Mouse (Mus musculus) CH12.LX (cell line): ENCODE measurements around the gene Kif1a. TPM values are rescaled to one million over a fixed set of nuclear protein-coding genes. Genes with fewer than 3 reads are reported as not detected.

Experiments
- DNase-seq: peaks from one replicate; pipeline ENCODE4 v3.0.0-alpha.2; 2013; ENCODE audit errors: extremely low read depth
- H3K27ac ChIP-seq: 2 replicates; pipeline ENCODE4 v1.5.1; 2012; ENCODE audit warnings: low read depth, mild to moderate bottlenecking, control low read depth, moderate library complexity; ENCODE audit not compliant: insufficient read depth
- H3K27me3 ChIP-seq: replicated peaks from 2 replicates; pipeline ENCODE3; 2012; ENCODE audit warnings: inconsistent platforms
- H3K36me3 ChIP-seq, 2 experiments: replicated peaks in 1 of 2; 2 replicates each; pipeline versions ENCODE3 to v1.6.1; 2012; ENCODE audit warnings: inconsistent platforms in 1 of 2, low read length in 1 of 2, mild to moderate bottlenecking in 1 of 2, mixed read lengths in 1 of 2, moderate library complexity in 1 of 2; ENCODE audit not compliant: control insufficient read depth in 1 of 2, insufficient read depth in 1 of 2
- H3K4me1 ChIP-seq, 2 experiments: 2 replicates each; pipeline ENCODE4 v1.6.1; 2012; ENCODE audit warnings: inconsistent platforms in 1 of 2, moderate library complexity in 1 of 2; ENCODE audit not compliant: insufficient read depth in 2 of 2, control insufficient read depth in 1 of 2
- H3K4me2 ChIP-seq: 2 replicates; pipeline ENCODE4 v1.6.1; 2012; ENCODE audit warnings: low read depth, mild to moderate bottlenecking, control low read depth; ENCODE audit not compliant: poor library complexity, insufficient read depth, severe bottlenecking
- H3K4me3 ChIP-seq, 3 experiments: fragments of 150-350 bp in 1 of 3; sonication (generic) in 1 of 3; replicated peaks in 1 of 3; 2 replicates each; pipeline versions ENCODE3 to v1.5.1; 2011 to 2012; ENCODE audit warnings: low read depth in 2 of 3, low read length in 2 of 3, mild to moderate bottlenecking in 2 of 3, moderate library complexity in 2 of 3, control low read depth in 1 of 3, improper control_type of control experiment in 1 of 3, inconsistent platforms in 1 of 3, mixed read lengths in 1 of 3; ENCODE audit not compliant: poor library complexity in 1 of 3
- H3K79me2 ChIP-seq: replicated peaks from 2 replicates; pipeline ENCODE4 v1.6.1; 2012; ENCODE audit warnings: mild to moderate bottlenecking, moderate library complexity; ENCODE audit not compliant: control insufficient read depth, poor library complexity, insufficient read depth, severe bottlenecking; ENCODE audit errors: extremely low read depth
- H3K9ac ChIP-seq: 2 replicates; pipeline ENCODE4 v1.6.1; 2012; ENCODE audit warnings: low read depth, mild to moderate bottlenecking, control low read depth, moderate library complexity; ENCODE audit not compliant: insufficient read depth
- H3K9me3 ChIP-seq: replicated peaks from 2 replicates; pipeline ENCODE3; 2012; ENCODE audit warnings: low read length, inconsistent platforms, mixed read lengths
- BHLHE40 ChIP-seq: IDR thresholded peaks from 2 replicates; pipeline ENCODE4 v1.6.1; 2011; ENCODE audit warnings: mild to moderate bottlenecking, low read depth, low read length, improper control_type of control experiment
- CHD1 ChIP-seq: IDR thresholded peaks from 2 replicates; pipeline ENCODE4 v1.6.1; 2012; ENCODE audit warnings: low read depth, low read length, improper control_type of control experiment, inconsistent platforms
- CTCF ChIP-seq, 2 experiments: IDR thresholded peaks in 1 of 2; conservative IDR thresholded peaks in 1 of 2; 2 replicates each; pipeline ENCODE4 v1.5.1; 2011 to 2012; ENCODE audit warnings: low read depth in 2 of 2, low read length in 2 of 2, improper control_type of control experiment in 1 of 2, inconsistent platforms in 1 of 2, mild to moderate bottlenecking in 1 of 2, moderate library complexity in 1 of 2
- EP300 ChIP-seq: IDR thresholded peaks from 2 replicates; pipeline ENCODE4 v1.6.1; 2011; ENCODE audit warnings: low read length, improper control_type of control experiment
- GABPA ChIP-seq: IDR thresholded peaks from 2 replicates; pipeline ENCODE4 v1.6.1; 2012; ENCODE audit warnings: low read depth, low read length, improper control_type of control experiment, inconsistent platforms; ENCODE audit not compliant: insufficient replicate concordance
- IRF4 ChIP-seq: IDR thresholded peaks from 2 replicates; pipeline ENCODE4 v1.6.1; 2014; ENCODE audit warnings: low read depth, mild to moderate bottlenecking, inconsistent platforms, low read length, improper control_type of control experiment
- KAT2A ChIP-seq: IDR thresholded peaks from 2 replicates; pipeline ENCODE4 v1.6.1; 2012; ENCODE audit warnings: low read length, improper control_type of control experiment, inconsistent platforms; ENCODE audit not compliant: insufficient replicate concordance
- MAFK ChIP-seq: IDR thresholded peaks from 2 replicates; pipeline ENCODE4 v1.6.1; 2011; ENCODE audit warnings: low read length, improper control_type of control experiment; ENCODE audit not compliant: insufficient replicate concordance
- MAX ChIP-seq: IDR thresholded peaks from 2 replicates; pipeline ENCODE4 v1.6.1; 2011; ENCODE audit warnings: low read length, improper control_type of control experiment
- MAZ ChIP-seq: IDR thresholded peaks from 2 replicates; pipeline ENCODE4 v1.6.1; 2012; ENCODE audit warnings: low read depth, mild to moderate bottlenecking, inconsistent platforms, low read length, improper control_type of control experiment, moderate library complexity
- MXI1 ChIP-seq: IDR thresholded peaks from 2 replicates; pipeline ENCODE4 v1.6.1; 2011; ENCODE audit warnings: mild to moderate bottlenecking, low read depth, low read length, improper control_type of control experiment
- POLR2AphosphoS2 ChIP-seq: IDR thresholded peaks from 2 replicates; pipeline ENCODE4 v1.6.1; 2011; ENCODE audit warnings: low read depth, low read length, improper control_type of control experiment
- RAD21 ChIP-seq: IDR thresholded peaks from 2 replicates; pipeline ENCODE4 v1.6.1; 2011; ENCODE audit warnings: low read depth, mild to moderate bottlenecking, low read length, improper control_type of control experiment, moderate library complexity
- SIN3A ChIP-seq: IDR thresholded peaks from 2 replicates; pipeline ENCODE4 v1.6.1; 2012; ENCODE audit warnings: low read length, improper control_type of control experiment, inconsistent platforms
- SMC3 ChIP-seq: IDR thresholded peaks from 2 replicates; pipeline ENCODE4 v1.6.1; 2011; ENCODE audit warnings: low read depth, low read length, improper control_type of control experiment
- UBTF ChIP-seq: IDR thresholded peaks from 2 replicates; pipeline ENCODE4 v1.6.1; 2012; ENCODE audit warnings: low read depth, mild to moderate bottlenecking, inconsistent platforms, low read length, improper control_type of control experiment, moderate library complexity
- USF1 ChIP-seq: IDR thresholded peaks from 2 replicates; pipeline ENCODE4 v1.6.1; 2014; ENCODE audit warnings: low read depth, mild to moderate bottlenecking, inconsistent platforms, low read length, improper control_type of control experiment
- ZNF384 ChIP-seq: IDR thresholded peaks from 2 replicates; pipeline ENCODE4 v1.6.1; 2012; ENCODE audit warnings: low read depth, low read length, improper control_type of control experiment, inconsistent platforms
- dilution Hi-C: fragments of 300-500 bp; cut with MboI; formaldehyde crosslinking; loops from 2 replicates; pipeline ENCODE4 v1.14.3; 2020; ENCODE audit warnings: low sequenced_read_pairs; ENCODE audit not compliant: extremely low pct_unique_long_range_greater_than_20kb, extremely low pct_ligation_motif_present
- in situ Hi-C: fragments of 300-500 bp; cut with MboI; formaldehyde crosslinking; loops from 3 replicates; pipeline ENCODE4 v1.14.3; 2019; ENCODE audit warnings: low sequenced_read_pairs, low pct_ligation_motif_present, low pct_unique_long_range_greater_than_20kb, mixed read lengths
- polyA plus RNA-seq: library from polyadenylated mRNA; unstranded; fragments of >175 nt; gene quantifications from 2 replicates; pipeline ENCODE4 v1.2.1, GENCODE M21; 2012; ENCODE audit warnings: low read depth; ENCODE audit not compliant: insufficient read length
- total RNA-seq, 2 experiments: library from RNA; depleted of rRNA; stranded (reverse); fragments of 300-350 nt in 1 of 2; fragments of >200 nt in 1 of 2; gene quantifications; 2 replicates each; pipeline ENCODE4 v1.2.3; 2012 to 2014

Gene Kif1a
- total and polyA plus RNA-seq, 3 experiments = 0.17 to 0.61 (median 0.17) TPM

DNA sequence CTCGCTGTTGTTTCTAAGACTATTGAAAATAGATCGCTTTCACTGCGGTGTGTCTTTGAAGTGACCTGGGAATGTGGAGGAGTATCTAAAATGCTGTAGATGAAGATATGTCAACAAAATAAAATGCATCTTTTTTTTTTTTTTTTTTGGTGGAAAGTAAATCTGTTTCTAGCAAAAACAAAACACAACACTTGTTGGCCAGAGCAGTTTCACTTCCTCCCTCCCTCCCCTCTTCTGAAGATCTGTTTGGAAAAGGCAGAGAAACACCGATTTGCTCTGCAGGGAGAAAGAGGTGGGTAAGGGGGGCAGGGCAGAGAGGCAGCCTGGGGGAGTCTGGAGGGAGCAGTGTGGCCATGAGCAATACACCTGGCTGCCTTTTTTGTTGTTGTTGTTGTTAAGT is 88.4 kb downstream of the Kif1a start:
- Histone ChIP-seq H3K4me2 (no peak overlapping the region), H3K27me3 (peaks cover 2% of the 10 kb centered on the region), H3K4me3 (no peak overlapping the region), H3K4me1 (peaks cover 23 to 62% of the 10 kb centered on the region in 2 experiments), H3K9ac (no peak overlapping the region), H3K9me3 (no peaks in the 10 kb centered on the region), H3K27ac (no peak overlapping the region), H3K79me2 (no peaks in the 10 kb centered on the region), H3K36me3 (no peaks in the 10 kb centered on the region)
- in situ Hi-C loops (loop anchor here (5.0 kb wide), 2 partner anchors 56 to 69 kb away; no protein-coding TSS in a partner anchor), dilution Hi-C loops (no loop called here)
- TF ChIP-seq SMC3 (no peak), UBTF (no peak), CHD1 (no peak), USF1 (no peak), EP300 (peak; percentile 48; the same call in 1 of the 2 replicates), MAFK (no peak), IRF4 (peak; percentile 70), ZNF384 (peak; percentile 76)
- no peak for DNase-seq

DNA sequence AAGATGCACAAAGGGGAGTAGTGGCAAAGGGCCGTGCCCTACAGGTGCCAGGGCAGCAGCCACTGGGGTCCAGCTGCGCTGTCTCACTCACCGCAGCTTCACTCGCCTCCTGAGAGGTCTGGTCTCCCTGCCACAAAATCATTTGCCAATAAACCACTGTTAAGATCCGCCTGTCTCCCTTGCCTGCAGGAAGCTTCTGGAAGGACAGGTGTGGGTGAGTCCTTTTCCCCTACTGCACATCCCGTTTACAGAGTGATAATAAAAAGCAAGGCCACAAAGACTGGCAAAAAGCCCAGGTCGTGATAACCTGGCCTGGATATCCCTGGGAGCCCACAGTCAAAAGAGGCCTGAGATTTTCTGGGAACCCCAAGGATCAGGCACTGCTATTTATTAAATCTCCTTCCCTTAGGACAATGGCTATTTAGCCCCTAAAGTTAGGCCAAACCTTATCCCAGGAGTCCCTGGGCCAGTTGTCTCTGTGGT is 89.6 kb downstream of the Kif1a start:
- no peak overlapping the region for H3K27ac ChIP-seq
- H3K9me3 ChIP-seq = no peaks in the 10 kb centered on the region
- H3K79me2 ChIP-seq = no peaks in the 10 kb centered on the region
- no peaks in the 10 kb centered on the region for H3K36me3 ChIP-seq
- no peak overlapping the region for H3K4me3 ChIP-seq
- in situ Hi-C loops (loop anchor here (5.0 kb wide), 2 partner anchors 55 to 70 kb away; no protein-coding TSS in a partner anchor), dilution Hi-C loops (no loop called here)
- peaks cover 2% of the 10 kb centered on the region for H3K27me3 ChIP-seq
- H3K4me1 ChIP-seq = peaks cover 25 to 74% of the 10 kb centered on the region in 2 experiments
- H3K4me2 ChIP-seq = no peak overlapping the region
- no peak for DNase-seq
- TF ChIP-seq POLR2AphosphoS2 (no peak), MXI1 (no peak)
- no peak overlapping the region for H3K9ac ChIP-seq

DNA sequence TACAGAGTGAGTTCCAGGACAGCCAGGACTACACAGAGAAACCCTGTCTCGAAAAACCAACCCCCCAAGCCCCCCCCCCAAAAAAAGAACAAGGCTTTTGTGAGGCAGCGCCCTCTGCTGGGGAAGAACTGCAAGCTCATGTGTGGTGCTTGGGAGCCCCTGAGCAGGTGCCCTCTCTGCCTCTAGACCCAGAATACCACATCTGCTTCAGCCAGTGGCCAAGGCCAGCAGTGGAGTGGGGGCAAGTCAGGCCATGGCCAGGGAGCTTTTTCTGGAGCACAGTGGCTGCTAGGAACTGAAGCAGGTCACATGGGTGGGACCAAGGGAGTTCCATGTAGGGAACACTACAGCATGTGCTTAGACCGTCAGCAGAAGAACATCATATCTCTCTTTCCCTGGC is 91.0 kb downstream of the Kif1a start:
- H3K36me3 ChIP-seq = no peaks in the 10 kb centered on the region
- H3K4me3 ChIP-seq = no peak overlapping the region
- peaks cover 25 to 74% of the 10 kb centered on the region in 2 experiments for H3K4me1 ChIP-seq
- in situ Hi-C loops (loop anchor here (5.0 kb wide), 2 partner anchors 53 to 72 kb away; no protein-coding TSS in a partner anchor), dilution Hi-C loops (no loop called here)
- TF ChIP-seq SIN3A (no peak), GABPA (no peak), SMC3 (peak; percentile 54), KAT2A (no peak), RAD21 (peak; percentile 19), CTCF (conservative IDR thresholded peaks at IDR 0.05 in 1 of 2, IDR thresholded peaks at IDR 0.05 in 1 of 2; ENCODE audit: low read depth in 2 of 2, low read length in 2 of 2) (peak; percentile 26 to 68; a peak in 2 of 4 replicates), BHLHE40 (no peak), MAZ (0 out of 2 replicates have a peak, but pooled peaks have one; percentile 44), MAX (no peak)
- H3K27me3 ChIP-seq = no peaks in the 10 kb centered on the region
- H3K27ac ChIP-seq = no peak overlapping the region
- no peak overlapping the region for H3K9ac ChIP-seq
- H3K4me2 ChIP-seq = no peak overlapping the region
- peak; percentile 51 for DNase-seq
- H3K79me2 ChIP-seq = no peaks in the 10 kb centered on the region
- H3K9me3 ChIP-seq = no peaks in the 10 kb centered on the region
